ENCODE assay signal across 8 mouse cellular contexts in the genomic region with DNA sequence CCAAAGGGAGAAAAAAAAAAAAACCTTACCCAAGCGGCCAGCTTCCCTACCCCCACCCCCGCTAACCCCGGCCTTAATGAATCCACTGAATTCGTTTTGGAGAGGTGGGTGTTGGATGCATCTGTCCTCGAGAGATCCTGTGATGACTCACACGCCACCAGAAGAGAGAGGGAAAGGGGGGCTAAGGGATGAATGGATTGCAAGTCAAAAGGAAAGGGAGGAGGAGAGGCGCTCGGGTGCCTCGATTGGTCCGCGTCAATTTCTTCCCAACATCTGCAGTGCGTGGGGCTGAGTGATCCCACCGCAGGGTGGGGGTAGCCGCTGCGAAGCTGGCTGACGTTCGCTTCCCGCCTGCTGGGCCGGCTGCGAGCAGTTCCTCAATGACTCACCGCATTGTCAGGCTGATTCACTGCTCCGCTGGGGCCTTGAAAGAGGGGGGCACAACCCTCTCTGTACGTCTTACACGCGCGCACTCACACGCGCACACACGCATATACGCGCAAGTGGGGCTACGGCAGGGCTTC. TPM values are rescaled to one million over a fixed set of nuclear protein-coding genes. Genes with fewer than 3 reads are reported as not detected.
DNase-seq lines count a peak whose midpoint lies in the region; ATAC-seq and TF ChIP-seq lines count a peak whose summit lies in the region.

No protein-coding gene starts in this region.

- no peaks in the 10 kb centered on the region for H3K36me3 ChIP-seq in liver, embryonic 14.5 days (replicated peaks; ENCODE audit: control insufficient read depth, insufficient read depth, low read depth)

- peak overlapping the region in 1 of 2 experiments; percentile 23; a peak in 2 of 4 replicates for H3K4me3 ChIP-seq in liver, embryonic 14.5 days (ENCODE audit: insufficient read depth in 1 of 2, low read depth in 2 of 2, low read length in 2 of 2)

- no peak for TF ChIP-seq EP300 in liver, embryonic 14.5 days (IDR thresholded peaks at IDR 0.05; ENCODE audit: low read depth)

- peaks cover 10% of the 10 kb centered on the region for H3K27me3 ChIP-seq in liver, embryonic 14.5 days (ENCODE audit: control insufficient read depth, insufficient read depth, low read length)

- peaks cover 5 to 10% of the 10 kb centered on the region in 2 experiments for H3K4me1 ChIP-seq in liver, embryonic 14.5 days (replicated peaks; ENCODE audit: control insufficient read depth in 2 of 2, insufficient read depth in 2 of 2, low read length in 1 of 2)

- peak; percentile 53 for ATAC-seq in CD4-positive, CD25-positive, alpha-beta regulatory T cell, adult 4 months
- no peak for ATAC-seq in liver, embryonic 14.5 days (ENCODE audit: insufficient read depth)

- H3K27ac ChIP-seq in liver, embryonic 14.5 days, result no peak overlapping the region

- no peaks in the 10 kb centered on the region for H3K9me3 ChIP-seq in liver, embryonic 14.5 days (ENCODE audit: control insufficient read depth, low read length)

- H3K9ac ChIP-seq in liver, embryonic 14.5 days (replicated peaks), result no peak overlapping the region; the same call in 1 of the 2 replicates

- 2% methylated on average over 32 of the region's 32 CpGs for WGBS in liver, embryonic 14.5 days (ENCODE audit: insufficient replicate concordance)

- TF ChIP-seq CTCF in liver, embryonic 14.5 days (IDR thresholded peaks at IDR 0.05; ENCODE audit: low read depth), result no peak

- peak overlapping the region; percentile 51 for H3K4me2 ChIP-seq in liver, embryonic 14.5 days (ENCODE audit: low read depth)

- DNase-seq in adipocyte (ENCODE audit: low spot score), result peak; percentile 40
- DNase-seq in embryo, embryonic 11 days, result peak; percentile 84
- DNase-seq in heart, adult 8-10 months (ENCODE audit: low spot score), result peak; percentile 55
- DNase-seq in kidney, postnatal 14 days, result peak; percentile 49
- no peak for DNase-seq in liver, embryonic 14.5 days (ENCODE audit: low read depth in 3 of 3, low spot score in 3 of 3)
- peak; percentile 54 to 71 for DNase-seq in natural killer cell, adult 2 months (ENCODE audit: low spot score in 2 of 2)
- DNase-seq in yolk sac, embryonic 10.5 days (ENCODE audit: low spot score), result peak; percentile 47

RNA-seq across cellular contexts. Expression of a gene that starts 3.7 kb away (rescaled TPM):
- 1 to 10 TPM in 1 of 2 experiments, under 1 TPM in 1; 0.40 to 1.8 TPM for polyA plus RNA-seq in CD4-positive, CD25-positive, alpha-beta regulatory T cell, adult 4 months (2017; shearing (Covaris generic))
- total RNA-seq in heart, adult 8-10 months (2022), result under 1 TPM; 0.12 to 0.23 (median 0.18) TPM
- 10.9 and 11.3 TPM in 2 replicates for polyA plus RNA-seq in liver, embryonic 14.5 days (2012; rRNA removed)
- 10.8 and 13.2 TPM in 2 replicates for polyA plus RNA-seq in liver, embryonic 14.5 days (2014; fragmentation: Nextera tagmentation; extraction: Ambion mirVana)

RNA-seq across cellular contexts. Expression of a gene that starts 15.0 kb away (rescaled TPM):
- polyA plus RNA-seq in CD4-positive, CD25-positive, alpha-beta regulatory T cell, adult 4 months (2017; shearing (Covaris generic)), result 10 to 100 TPM in 1 of 2 experiments, 1 to 10 TPM in 1; 6.5 to 12.3 TPM
- 100 to 1,000 TPM; 114 to 136 (median 121) TPM for total RNA-seq in heart, adult 8-10 months (2022)
- 8.8 and 10.0 TPM in 2 replicates for polyA plus RNA-seq in liver, embryonic 14.5 days (2012; rRNA removed)
- 6.4 and 7.3 TPM in 2 replicates for polyA plus RNA-seq in liver, embryonic 14.5 days (2014; fragmentation: Nextera tagmentation; extraction: Ambion mirVana)

RNA-seq across cellular contexts. Expression of a gene that starts 23.6 kb away (rescaled TPM):
- not detected for polyA plus RNA-seq in CD4-positive, CD25-positive, alpha-beta regulatory T cell, adult 4 months (2017; shearing (Covaris generic))
- 1 to 10 TPM; 1.3 to 1.6 (median 1.5) TPM for total RNA-seq in heart, adult 8-10 months (2022)
- polyA plus RNA-seq in liver, embryonic 14.5 days (2012; rRNA removed), result 0.39 and 0.44 TPM in 2 replicates
- polyA plus RNA-seq in liver, embryonic 14.5 days (2014; fragmentation: Nextera tagmentation; extraction: Ambion mirVana), result 0.05 and 0.08 TPM in 2 replicates

RNA-seq across cellular contexts. Expression of a gene that starts 39.7 kb away (rescaled TPM):
- polyA plus RNA-seq in CD4-positive, CD25-positive, alpha-beta regulatory T cell, adult 4 months (2017; shearing (Covaris generic)), result 10 to 100 TPM; 64.7 to 80.5 TPM
- 10 to 100 TPM; 27.0 to 28.1 (median 27.6) TPM for total RNA-seq in heart, adult 8-10 months (2022)
- polyA plus RNA-seq in liver, embryonic 14.5 days (2012; rRNA removed), result 19.1 and 19.8 TPM in 2 replicates
- polyA plus RNA-seq in liver, embryonic 14.5 days (2014; fragmentation: Nextera tagmentation; extraction: Ambion mirVana), result 19.3 and 24.7 TPM in 2 replicates

RNA-seq across cellular contexts. Expression of a gene that starts 51.4 kb away (rescaled TPM):
- 1 to 10 TPM; 7.2 to 7.3 TPM for polyA plus RNA-seq in CD4-positive, CD25-positive, alpha-beta regulatory T cell, adult 4 months (2017; shearing (Covaris generic))
- 10 to 100 TPM; 17.7 to 21.1 (median 20.1) TPM for total RNA-seq in heart, adult 8-10 months (2022)
- 11.0 and 11.6 TPM in 2 replicates for polyA plus RNA-seq in liver, embryonic 14.5 days (2012; rRNA removed)
- 3.6 and 4.7 TPM in 2 replicates for polyA plus RNA-seq in liver, embryonic 14.5 days (2014; fragmentation: Nextera tagmentation; extraction: Ambion mirVana)

Comparison
In these comparisons a context has a peak if more than half of its experiments do, and no peak if none do; other contexts are left out.
1. DNase-seq: peak in adipocyte (single experiment), embryo, embryonic 11 days (single experiment), heart, adult 8-10 months (single experiment), kidney, postnatal 14 days (single experiment), natural killer cell, adult 2 months (2 of 2) and yolk sac, embryonic 10.5 days (single experiment); none in liver, embryonic 14.5 days (0 of 3).
2. RNA of a gene that starts 3.7 kb away (polyA plus RNA-seq): 10.8 to 13.2 TPM in liver, embryonic 14.5 days; 0.40 to 1.8 TPM in CD4-positive, CD25-positive, alpha-beta regulatory T cell, adult 4 months; every median in the first group is over 4 times any median in the second.